Mouse (Mus musculus) brain, embryonic 14.5 days (tissue): ENCODE data around the gene Hint3.

Source experiments
- CTCF ChIP-seq: fragments of 200-500 bp; IDR thresholded peaks from 2 replicates; pipeline ENCODE4 v1.5.1; 2012; ENCODE audit warnings: inconsistent platforms, mild to moderate bottlenecking, moderate library complexity, borderline replicate concordance; ENCODE audit not compliant: insufficient read depth, insufficient read length; ENCODE audit errors: extremely low read depth
- POLR2A ChIP-seq: fragments of 200-500 bp; IDR thresholded peaks from 2 replicates; pipeline ENCODE4 v1.6.1; 2012; ENCODE audit warnings: mild to moderate bottlenecking, inconsistent platforms, borderline replicate concordance; ENCODE audit not compliant: poor library complexity, insufficient read depth, insufficient read length, severe bottlenecking; ENCODE audit errors: extremely low read depth

DNA sequence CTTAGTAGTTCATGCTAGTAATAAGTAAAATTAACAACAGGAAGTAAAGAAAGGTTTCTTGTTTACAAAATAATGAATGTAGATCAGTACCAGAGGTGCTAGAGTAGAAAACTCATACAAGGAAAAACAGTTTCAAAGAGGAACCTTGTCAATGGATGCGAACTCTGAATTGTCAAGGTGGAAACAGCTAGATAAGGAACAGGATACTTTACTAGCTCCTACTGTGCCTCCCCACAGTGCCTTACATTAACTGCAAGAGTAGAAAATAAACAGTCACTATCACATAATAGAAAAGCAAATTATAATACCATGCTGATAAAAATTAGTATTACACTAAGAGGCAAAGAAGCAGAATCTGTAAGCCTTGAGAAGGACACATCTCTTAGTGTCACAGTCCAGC lies 43.7 kb downstream of the Hint3 start:
- TF ChIP-seq POLR2A (no peak), CTCF (no peak)
